Mouse (Mus musculus) midbrain, embryonic 15.5 days (tissue): ENCODE results near the gene Cryzl2. TPM values are rescaled to one million over a fixed set of nuclear protein-coding genes. Genes with fewer than 3 reads are reported as not detected.
A peak's percentile ranks its signal among the peaks of the same experiment; 100 is the strongest.

Experiments used
- ATAC-seq: fragments of 200-750 bp; cut with Nextera tagmentation; replicated peaks from 2 replicates; pipeline ENCODE4 v1.8.0; 2017; ENCODE audit warnings: moderate TSS enrichment
- H3K27ac ChIP-seq: fragments of 300-500 bp; sonication (generic); 2 replicates; pipeline ENCODE4 v1.5.1; 2015; ENCODE audit warnings: mild to moderate bottlenecking, inconsistent platforms
- H3K27me3 ChIP-seq: fragments of 300-500 bp; sonication (generic); replicated peaks from 2 replicates; pipeline ENCODE4 v1.6.1; 2015; ENCODE audit warnings: inconsistent platforms
- H3K36me3 ChIP-seq: fragments of 300-500 bp; sonication (generic); replicated peaks from 2 replicates; pipeline ENCODE4 v1.6.1; 2015; ENCODE audit warnings: inconsistent platforms
- H3K4me1 ChIP-seq: fragments of 300-500 bp; sonication (generic); 2 replicates; pipeline ENCODE4 v1.6.1; 2015; ENCODE audit warnings: inconsistent platforms
- H3K4me2 ChIP-seq: fragments of 300-500 bp; sonication (generic); 2 replicates; pipeline ENCODE4 v1.6.1; 2015; ENCODE audit warnings: inconsistent platforms, mild to moderate bottlenecking, moderate library complexity
- H3K4me3 ChIP-seq: fragments of 300-500 bp; sonication (generic); 2 replicates; pipeline ENCODE4 v1.5.1; 2015; ENCODE audit warnings: mild to moderate bottlenecking, inconsistent platforms
- H3K9ac ChIP-seq: fragments of 300-500 bp; sonication (generic); 2 replicates; pipeline ENCODE4 v1.6.1; 2015; ENCODE audit warnings: mild to moderate bottlenecking, inconsistent platforms
- H3K9me3 ChIP-seq: fragments of 300-500 bp; sonication (generic); 2 replicates; pipeline ENCODE4 v1.6.1; 2016; ENCODE audit warnings: inconsistent platforms
- WGBS: fragments of 180-500 bp; shearing (Covaris S2); methylation state at CpG from one replicate; pipeline ENCODE4 v1.1.7; 2015; ENCODE audit warnings: mixed read lengths; 5-methylcytosine and 5-hydroxymethylcytosine counted together
- polyA plus RNA-seq: library from polyadenylated mRNA; unstranded; fragments of >200 nt; fragmentation: Nextera tagmentation; extraction: Ambion mirVana; gene quantifications from 2 replicates; pipeline ENCODE4 v1.2.1, GENCODE M21; 2015

Gene Cryzl2
- polyA plus RNA-seq, 1 experiment from 2014 or later: 7.9 TPM

GRCm38 (mm10) chr1:157500657-157501056, 42.3 kb downstream of the Cryzl2 start:
- Histone ChIP-seq H3K4me3 (no peak overlapping the region), H3K4me1 (no peaks in the 10 kb centered on the region)
- no peak for ATAC-seq

GRCm38 (mm10) chr1:157501352-157501945, 43.1 kb downstream of the Cryzl2 start:
- Histone ChIP-seq H3K36me3 (no peaks in the 10 kb centered on the region), H3K9ac (no peak overlapping the region), H3K9me3 (no peaks in the 10 kb centered on the region), H3K4me3 (no peak overlapping the region), H3K4me1 (no peaks in the 10 kb centered on the region), H3K27me3 (no peaks in the 10 kb centered on the region), H3K27ac (no peak overlapping the region), H3K4me2 (no peak overlapping the region)
- ATAC-seq: 0 out of 2 replicates have a peak, but pooled peaks have one; percentile 54
- 90% methylated on average over 6 of the region's 6 CpGs for WGBS

More at GRCm38 (mm10) chr1:157500657-157501056, 42.3 kb downstream of the Cryzl2 start:
- WGBS: 96% methylated on average over 1 of the region's 1 CpGs
- H3K4me2 ChIP-seq: no peak overlapping the region
- no peak overlapping the region for H3K9ac ChIP-seq
- H3K36me3 ChIP-seq: no peaks in the 10 kb centered on the region
- H3K27me3 ChIP-seq: no peaks in the 10 kb centered on the region
- no peak overlapping the region for H3K27ac ChIP-seq
- no peaks in the 10 kb centered on the region for H3K9me3 ChIP-seq

GRCm38 (mm10) chr1:157503071-157503470, 44.7 kb downstream of the Cryzl2 start:
- H3K4me1 ChIP-seq: no peaks in the 10 kb centered on the region
- no peaks in the 10 kb centered on the region for H3K9me3 ChIP-seq
- no peak overlapping the region for H3K4me3 ChIP-seq
- H3K9ac ChIP-seq: no peak overlapping the region
- 79% methylated on average over 6 of the region's 6 CpGs for WGBS
- no peak overlapping the region for H3K4me2 ChIP-seq
- H3K36me3 ChIP-seq: no peaks in the 10 kb centered on the region
- no peak for ATAC-seq
- H3K27me3 ChIP-seq: no peaks in the 10 kb centered on the region
- no peak overlapping the region for H3K27ac ChIP-seq

- Histone ChIP-seq H3K9me3 (no peaks in the 10 kb centered on the region), H3K36me3 (no peaks in the 10 kb centered on the region), H3K4me2 (no peak within 1 kb of the TSS), H3K9ac (no peak within 1 kb of the TSS), H3K4me3 (no peak within 1 kb of the TSS), H3K27ac (no peak within 1 kb of the TSS), H3K27me3 (no peaks in the 10 kb centered on the region), H3K4me1 (no peaks in the 10 kb centered on the region)
- 37% methylated on average over 5 of the region's 5 CpGs for WGBS
- no peak for ATAC-seq
These were observed 48.1 kb downstream of the Cryzl2 start, which contains the start of gene Sec16b for GRCm38 (mm10) chr1:157506522-157506921. Sec16b (plus strand) TSS chr1:157506728.

GRCm38 (mm10) chr1:157506995-157507595, 48.7 kb downstream of the Cryzl2 start:
- Histone ChIP-seq H3K4me1 (no peaks in the 10 kb centered on the region), H3K4me2 (no peak overlapping the region), H3K4me3 (no peak overlapping the region), H3K27ac (no peak overlapping the region), H3K36me3 (no peaks in the 10 kb centered on the region), H3K9ac (no peak overlapping the region), H3K27me3 (no peaks in the 10 kb centered on the region), H3K9me3 (no peaks in the 10 kb centered on the region)
- ATAC-seq: 0 out of 2 replicates have a peak, but pooled peaks have one; percentile 37
- WGBS: 44% methylated on average over 4 of the region's 4 CpGs

- Histone ChIP-seq H3K4me1 (no peaks in the 10 kb centered on the region), H3K36me3 (no peaks in the 10 kb centered on the region), H3K4me3 (no peak overlapping the region), H3K4me2 (no peak overlapping the region), H3K9ac (no peak overlapping the region), H3K9me3 (no peaks in the 10 kb centered on the region), H3K27ac (no peak overlapping the region), H3K27me3 (no peaks in the 10 kb centered on the region)
- WGBS: 67% methylated on average over 5 of the region's 5 CpGs
- no peak for ATAC-seq
These were observed 49.4 kb downstream of the Cryzl2 start for GRCm38 (mm10) chr1:157507814-157508213.

- Histone ChIP-seq H3K4me2 (no peak overlapping the region), H3K27ac (no peak overlapping the region), H3K27me3 (no peaks in the 10 kb centered on the region), H3K36me3 (no peaks in the 10 kb centered on the region), H3K4me3 (no peak overlapping the region), H3K4me1 (no peaks in the 10 kb centered on the region), H3K9ac (no peak overlapping the region), H3K9me3 (no peaks in the 10 kb centered on the region)
- 80% methylated on average over 11 of the region's 11 CpGs for WGBS
- no peak for ATAC-seq
These were observed 54.5 kb downstream of the Cryzl2 start for GRCm38 (mm10) chr1:157512690-157513448.

- H3K27ac ChIP-seq: no peak overlapping the region
- H3K4me3 ChIP-seq: no peak overlapping the region
- no peaks in the 10 kb centered on the region for H3K4me1 ChIP-seq
- no peaks in the 10 kb centered on the region for H3K9me3 ChIP-seq
- H3K9ac ChIP-seq: no peak overlapping the region
- no peak for ATAC-seq
- H3K4me2 ChIP-seq: no peak overlapping the region
- 77% methylated on average over 9 of the region's 9 CpGs for WGBS
- no peaks in the 10 kb centered on the region for H3K27me3 ChIP-seq
- no peaks in the 10 kb centered on the region for H3K36me3 ChIP-seq
These were observed 55.2 kb downstream of the Cryzl2 start for GRCm38 (mm10) chr1:157513559-157513958.

- H3K4me2 ChIP-seq: no peak overlapping the region
- H3K9me3 ChIP-seq: no peaks in the 10 kb centered on the region
- H3K4me3 ChIP-seq: no peak overlapping the region
- no peak overlapping the region for H3K9ac ChIP-seq
- no peaks in the 10 kb centered on the region for H3K36me3 ChIP-seq
- H3K4me1 ChIP-seq: no peaks in the 10 kb centered on the region
- no peaks in the 10 kb centered on the region for H3K27me3 ChIP-seq
- ATAC-seq: no peak
- WGBS: 75% methylated on average over 4 of the region's 4 CpGs
- no peak overlapping the region for H3K27ac ChIP-seq
These were observed 55.9 kb downstream of the Cryzl2 start for GRCm38 (mm10) chr1:157514298-157514697.

GRCm38 (mm10) chr1:157516838-157517808, 58.7 kb downstream of the Cryzl2 start:
- no peak for ATAC-seq
- 84% methylated on average over 8 of the region's 8 CpGs for WGBS
- no peaks in the 10 kb centered on the region for H3K4me1 ChIP-seq
- H3K27me3 ChIP-seq: no peaks in the 10 kb centered on the region
- 0 out of 2 replicates have a peak overlapping the region, but pooled peaks have one; percentile 10 for H3K27ac ChIP-seq
- H3K36me3 ChIP-seq: no peaks in the 10 kb centered on the region
- no peaks in the 10 kb centered on the region for H3K9me3 ChIP-seq
- no peak overlapping the region for H3K4me2 ChIP-seq
- no peak overlapping the region for H3K4me3 ChIP-seq
- no peak overlapping the region for H3K9ac ChIP-seq

GRCm38 (mm10) chr1:157518111-157518523, 59.7 kb downstream of the Cryzl2 start:
- Histone ChIP-seq H3K36me3 (no peaks in the 10 kb centered on the region), H3K9me3 (no peaks in the 10 kb centered on the region), H3K27me3 (no peaks in the 10 kb centered on the region), H3K9ac (no peak overlapping the region), H3K4me2 (no peak overlapping the region), H3K4me1 (no peaks in the 10 kb centered on the region), H3K4me3 (no peak overlapping the region), H3K27ac (no peak overlapping the region)
- 0 out of 2 replicates have a peak, but pooled peaks have one; percentile 24 for ATAC-seq
- WGBS: 52% methylated on average over 4 of the region's 4 CpGs
